Mouse (Mus musculus) forebrain, embryonic 12.5 days (tissue): ENCODE measurements around the gene F10. TPM values are rescaled to one million over a fixed set of nuclear protein-coding genes. Genes with fewer than 3 reads are reported as not detected.
A peak's percentile ranks its signal among the peaks of the same experiment; 100 is the strongest.
"Not testable (repeated sequence)": the region's sequence is repeated elsewhere in the genome, so short reads cannot be mapped to it uniquely, and the experiment has no call there.

Source experiments
- ATAC-seq: fragments of 200-750 bp; cut with Nextera tagmentation; 2 replicates; pipeline ENCODE4 v1.8.0; 2017; ENCODE audit warnings: moderate TSS enrichment; ENCODE audit not compliant: low FRiP score
- H3K27ac ChIP-seq: fragments of 300-500 bp; sonication (generic); 2 replicates; pipeline ENCODE4 v1.5.1; 2016; ENCODE audit warnings: mild to moderate bottlenecking
- H3K27me3 ChIP-seq: fragments of 300-500 bp; sonication (generic); 2 replicates; pipeline ENCODE4 v1.6.1; 2016; ENCODE audit warnings: mild to moderate bottlenecking
- H3K36me3 ChIP-seq: fragments of 300-500 bp; sonication (generic); replicated peaks from 2 replicates; pipeline ENCODE4 v1.6.1; 2016; ENCODE audit warnings: mild to moderate bottlenecking
- H3K4me1 ChIP-seq: fragments of 300-500 bp; sonication (generic); 2 replicates; pipeline ENCODE4 v1.6.1; 2016
- H3K4me2 ChIP-seq: fragments of 300-500 bp; sonication (generic); 2 replicates; pipeline ENCODE4 v1.6.1; 2016; ENCODE audit warnings: mild to moderate bottlenecking, moderate library complexity
- H3K4me3 ChIP-seq: fragments of 300-500 bp; sonication (generic); replicated peaks from 2 replicates; pipeline ENCODE4 v1.5.1; 2016; ENCODE audit warnings: mild to moderate bottlenecking
- H3K9ac ChIP-seq: fragments of 300-500 bp; sonication (generic); 2 replicates; pipeline ENCODE4 v1.6.1; 2016; ENCODE audit warnings: mild to moderate bottlenecking
- H3K9me3 ChIP-seq: fragments of 300-500 bp; sonication (generic); 2 replicates; pipeline ENCODE4 v1.6.1; 2016
- WGBS: fragments of 180-500 bp; shearing (Covaris S2); methylation state at CpG from one replicate; pipeline ENCODE4 v1.1.7; 2016; 5-methylcytosine and 5-hydroxymethylcytosine counted together
- polyA plus RNA-seq: library from polyadenylated mRNA; unstranded; fragments of >200 nt; fragmentation: Nextera tagmentation; extraction: Ambion mirVana; gene quantifications from 2 replicates; pipeline ENCODE4 v1.2.1, GENCODE M21; 2016

Gene F10
- polyA plus RNA-seq, 1 experiment from 2014 or later: 0.22 TPM

DNA sequence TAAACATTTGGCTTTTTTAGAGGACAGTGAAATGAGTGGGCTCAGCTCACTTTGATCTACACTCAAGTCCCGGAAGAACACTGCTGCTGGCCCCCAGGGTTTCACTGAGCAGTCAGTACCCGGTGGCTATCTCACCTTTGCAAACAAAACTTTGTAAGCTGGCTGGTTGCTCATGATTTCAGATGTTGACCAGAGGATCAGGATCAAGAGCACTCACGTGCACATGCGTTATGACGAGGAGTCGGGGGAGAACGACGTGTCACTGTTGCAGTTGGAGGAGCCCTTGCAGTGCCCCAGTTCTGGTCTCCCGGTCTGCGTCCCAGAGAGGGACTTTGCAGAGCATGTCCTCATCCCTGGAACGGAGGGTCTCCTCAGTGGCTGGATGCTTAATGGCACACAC, 36.1 kb downstream of the F10 start:
- no peak overlapping the region for H3K4me3 ChIP-seq
- no peak for ATAC-seq
- no peak overlapping the region for H3K27ac ChIP-seq
- no peak overlapping the region for H3K9ac ChIP-seq
- H3K27me3 ChIP-seq: no peaks in the 10 kb centered on the region
- 95% methylated on average over 11 of the region's 11 CpGs for WGBS
- H3K4me2 ChIP-seq: no peak overlapping the region
- H3K36me3 ChIP-seq: peaks cover 54% of the 10 kb centered on the region
- H3K4me1 ChIP-seq: no peaks in the 10 kb centered on the region
- H3K9me3 ChIP-seq: no peaks in the 10 kb centered on the region

DNA sequence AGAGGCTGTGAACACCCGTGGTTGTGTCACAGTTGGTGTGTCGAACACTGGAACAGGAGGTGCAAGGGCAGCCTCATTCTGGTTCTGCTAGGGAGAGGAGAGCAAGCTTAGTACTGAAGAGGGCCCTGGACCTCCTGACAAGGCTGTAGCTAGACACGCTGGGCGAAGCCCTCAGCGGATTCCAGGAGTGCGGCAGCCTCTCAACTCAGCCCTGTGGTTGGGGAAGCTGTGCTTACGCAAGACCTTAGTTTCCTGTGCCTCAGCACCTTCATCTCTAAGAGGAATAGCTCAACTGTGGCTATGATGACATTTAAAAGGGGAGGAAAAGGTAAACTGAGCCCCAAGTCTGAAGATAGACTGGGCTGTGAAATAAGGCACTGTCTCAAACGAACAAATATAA, 37.9 kb downstream of the F10 start:
- H3K9me3 ChIP-seq: no peaks in the 10 kb centered on the region
- WGBS: 94% methylated on average over 8 of the region's 8 CpGs
- H3K4me1 ChIP-seq: no peaks in the 10 kb centered on the region
- ATAC-seq: no peak
- no peak overlapping the region for H3K4me2 ChIP-seq
- no peak overlapping the region for H3K4me3 ChIP-seq
- no peaks in the 10 kb centered on the region for H3K27me3 ChIP-seq
- H3K36me3 ChIP-seq: peaks cover 72% of the 10 kb centered on the region
- H3K27ac ChIP-seq: no peak overlapping the region
- H3K9ac ChIP-seq: no peak overlapping the region

DNA sequence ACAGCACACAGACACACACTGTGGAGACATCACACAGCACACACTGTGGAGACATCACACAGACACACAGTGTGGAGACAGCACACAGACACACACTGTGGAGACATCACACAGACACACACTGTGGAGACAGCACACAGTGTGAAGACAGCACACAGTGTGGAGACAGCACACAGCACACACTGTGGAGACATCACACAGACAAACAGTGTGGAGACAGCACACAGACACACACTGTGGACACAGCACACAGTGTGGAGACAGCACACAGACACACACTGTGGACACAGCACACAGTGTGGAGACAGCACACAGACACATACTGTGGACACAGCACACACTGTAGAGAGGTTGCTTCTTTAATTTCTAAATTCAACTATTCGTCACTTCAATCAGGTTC, 38.5 kb downstream of the F10 start:
- H3K36me3 ChIP-seq: peaks cover 77% of the 10 kb centered on the region
- H3K4me3 ChIP-seq, H3K9me3 ChIP-seq, H3K4me1 ChIP-seq, H3K27me3 ChIP-seq, H3K4me2 ChIP-seq, H3K27ac ChIP-seq, H3K9ac ChIP-seq, ATAC-seq: not testable (repeated sequence)
- 94% methylated on average over 1 of the region's 1 CpGs for WGBS

DNA sequence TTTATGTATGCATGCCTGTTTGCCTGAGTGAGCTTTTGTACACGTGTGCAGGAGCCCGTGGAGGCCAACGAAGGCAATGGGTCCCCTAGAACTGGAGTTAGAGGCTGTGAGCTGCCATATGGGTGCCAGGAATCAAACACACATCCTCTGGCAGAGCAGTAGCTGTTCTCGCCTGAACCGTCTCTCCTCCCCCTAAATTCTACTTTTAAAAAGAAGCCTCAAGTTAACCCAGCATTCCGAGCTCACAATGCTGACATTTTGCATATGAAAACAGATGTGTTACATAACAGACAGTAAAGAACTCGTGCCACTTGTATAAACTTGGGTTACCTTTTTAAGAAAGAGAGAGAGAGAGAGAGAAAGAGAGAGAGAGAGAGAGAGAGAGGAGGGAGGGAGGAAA, 40.4 kb downstream of the F10 start:
- H3K36me3 ChIP-seq: peaks cover 96% of the 10 kb centered on the region
- H3K9ac ChIP-seq: no peak overlapping the region
- no peaks in the 10 kb centered on the region for H3K4me1 ChIP-seq
- ATAC-seq: no peak
- H3K4me2 ChIP-seq: no peak overlapping the region
- no peaks in the 10 kb centered on the region for H3K27me3 ChIP-seq
- WGBS: 87% methylated on average over 7 of the region's 7 CpGs
- no peak overlapping the region for H3K27ac ChIP-seq
- H3K9me3 ChIP-seq: no peaks in the 10 kb centered on the region
- H3K4me3 ChIP-seq: no peak overlapping the region

DNA sequence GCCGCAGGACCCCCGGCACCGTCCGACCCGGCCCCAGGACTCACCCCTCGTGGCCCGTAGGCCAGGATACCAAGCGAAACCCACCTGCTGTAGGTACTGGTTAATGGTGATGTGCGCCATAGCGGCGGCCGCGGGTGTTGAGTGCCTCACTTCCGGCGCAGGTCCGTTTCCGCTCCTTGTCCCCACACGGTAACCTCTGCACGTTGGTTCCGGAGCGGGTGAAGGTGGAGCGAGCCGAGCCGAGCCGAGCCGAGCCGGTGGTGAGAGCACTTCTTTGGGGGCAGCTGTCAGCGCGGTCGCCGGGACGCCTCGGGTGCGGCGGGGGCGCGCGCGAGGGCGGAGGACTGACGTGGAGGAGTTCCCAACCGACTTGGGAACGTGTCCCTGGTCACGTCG, 67.6 kb downstream of the F10 start:
- peaks cover 32% of the 10 kb centered on the region for H3K4me1 ChIP-seq
- H3K27ac ChIP-seq: peak overlapping the region; percentile 89
- H3K9ac ChIP-seq: peak overlapping the region; percentile 86
- WGBS: under 1% methylated on average over 45 of the region's 45 CpGs
- H3K4me3 ChIP-seq: peak overlapping the region; percentile 97
- ATAC-seq: peak; percentile 78
- peak overlapping the region; percentile 99 for H3K4me2 ChIP-seq
- no peaks in the 10 kb centered on the region for H3K9me3 ChIP-seq
- peaks cover 11% of the 10 kb centered on the region; the same call in 1 of the 2 replicates for H3K36me3 ChIP-seq
- no peaks in the 10 kb centered on the region for H3K27me3 ChIP-seq

DNA sequence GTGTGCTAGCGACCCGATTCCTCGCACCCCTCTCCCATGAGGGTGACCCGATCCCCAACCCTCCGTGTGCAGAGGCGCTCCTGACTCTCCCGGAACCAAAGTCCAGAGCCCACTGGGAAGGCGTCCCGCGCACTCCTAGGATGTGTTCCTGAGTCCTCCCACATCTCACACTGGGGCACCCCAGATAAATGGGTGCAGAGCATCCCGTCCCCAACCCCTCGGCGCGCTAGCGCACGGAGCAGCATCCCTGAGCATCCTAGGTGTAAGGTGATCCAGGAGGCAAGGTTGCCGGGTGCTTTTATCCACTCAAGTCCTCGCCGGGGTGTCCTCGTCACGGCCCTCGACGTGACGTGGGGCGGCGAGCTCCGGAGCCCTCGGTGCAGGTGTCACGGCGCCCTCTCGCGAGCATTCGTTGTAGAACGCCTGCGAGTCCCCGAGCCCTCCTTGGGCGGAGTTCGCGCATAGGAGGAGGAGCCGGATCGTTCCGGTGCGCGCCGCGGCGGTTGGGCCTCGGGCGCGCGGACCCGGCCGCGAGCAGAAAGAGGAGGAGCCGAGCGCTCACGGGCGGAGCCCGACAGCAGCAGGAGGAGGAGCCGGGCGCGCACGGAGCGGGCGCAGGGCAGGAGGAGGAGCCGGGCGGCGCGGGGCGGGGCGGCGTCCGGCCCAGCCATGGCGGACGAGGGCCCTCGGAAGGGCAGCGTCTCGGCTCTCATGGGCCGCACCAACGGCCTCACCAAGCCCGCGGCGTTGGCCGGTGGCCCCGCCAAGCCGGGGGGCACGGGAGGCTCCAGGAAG, 68.2 kb downstream of the F10 start, which contains the start of the genes Pcid2 and Cul4a:
Pcid2 (minus strand) TSS at position 373 of the 795 bp plus-strand sequence.
Cul4a (plus strand) TSS at position 535 of the 795 bp plus-strand sequence.
- H3K36me3 ChIP-seq: 0 out of 2 replicates have a peak, but pooled peaks cover 5% of the 10 kb centered on the region
- under 1% methylated on average over 75 of the region's 87 CpGs for WGBS
- H3K4me1 ChIP-seq: peaks cover 32% of the 10 kb centered on the region
- ATAC-seq: peak; percentile 96
- peak within 1 kb of the TSS; percentile 89 for H3K27ac ChIP-seq
- H3K9me3 ChIP-seq: no peaks in the 10 kb centered on the region
- H3K9ac ChIP-seq: peak within 1 kb of the TSS; percentile 86
- peak within 1 kb of the TSS; percentile 97 for H3K4me3 ChIP-seq
- peak within 1 kb of the TSS; percentile 99 for H3K4me2 ChIP-seq
- no peaks in the 10 kb centered on the region for H3K27me3 ChIP-seq

DNA sequence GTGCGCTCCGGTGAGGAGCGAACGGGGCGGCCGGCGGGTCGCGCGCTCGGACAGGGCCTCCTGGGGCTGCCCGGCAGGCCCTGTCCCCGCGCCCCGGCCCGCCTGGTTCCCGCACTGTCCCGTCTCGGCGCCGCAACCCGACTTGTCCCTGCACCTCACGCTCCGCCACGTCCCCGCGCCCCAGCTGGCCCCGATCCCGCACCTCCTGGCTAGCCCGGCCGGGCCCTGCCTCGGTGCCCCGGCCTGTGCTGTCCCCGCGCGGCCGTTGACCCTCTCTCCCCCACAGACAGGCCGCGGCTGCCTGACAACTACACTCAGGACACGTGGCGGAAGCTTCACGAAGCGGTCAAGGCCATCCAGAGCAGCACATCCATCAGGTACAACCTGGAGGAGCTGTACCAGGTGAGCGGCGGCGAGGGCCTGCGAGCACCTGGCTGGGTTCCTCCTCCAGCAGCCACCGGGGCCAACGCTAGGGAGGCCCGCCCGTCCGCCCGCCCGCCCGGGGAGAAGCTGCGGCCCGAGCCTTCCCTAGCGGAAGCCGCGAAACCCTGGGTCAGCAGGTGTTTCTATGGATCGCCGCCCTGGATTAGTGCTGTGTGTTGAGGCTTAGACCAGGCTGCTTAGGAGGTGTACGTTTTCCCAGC, 68.9 kb downstream of the F10 start:
- ATAC-seq: peak; percentile 66
- Histone ChIP-seq H3K9me3 (no peaks in the 10 kb centered on the region), H3K4me3 (peak overlapping the region; percentile 97), H3K36me3 (0 out of 2 replicates have a peak, but pooled peaks cover 4% of the 10 kb centered on the region), H3K9ac (peak overlapping the region; percentile 85), H3K4me1 (peaks cover 38% of the 10 kb centered on the region), H3K27me3 (no peaks in the 10 kb centered on the region), H3K4me2 (peak overlapping the region; percentile 99), H3K27ac (peak overlapping the region; percentile 89)
- whole genome bisulfite sequencing: under 1% methylated on average over 59 of the region's 63 CpGs

Other genes starting within 250 kb of the F10 start
- 90.2 and 110 TPM in 2 replicates for gene Mcf2l, start 163.5 kb upstream of the F10 start, polyA plus RNA-seq
- 0.10 TPM in 2 replicates for gene F7, start 11.3 kb upstream of the F10 start, polyA plus RNA-seq
- 0.67 and 0.92 TPM in 2 replicates for gene Proz, start 23.6 kb downstream of the F10 start, polyA plus RNA-seq
- gene Pcid2, start 68.2 kb downstream of the F10 start, polyA plus RNA-seq: 57.7 and 60.0 TPM in 2 replicates
- 84.0 and 86.8 TPM in 2 replicates for gene Cul4a, start 68.3 kb downstream of the F10 start, polyA plus RNA-seq
- gene Lamp1, start 121.9 kb downstream of the F10 start, polyA plus RNA-seq: 207 and 213 TPM in 2 replicates
- 19.3 and 19.9 TPM in 2 replicates for gene Grtp1, start 163.3 kb downstream of the F10 start, polyA plus RNA-seq
- gene Adprhl1, start 216.9 kb downstream of the F10 start, polyA plus RNA-seq: 0.13 TPM in 1 of 2 replicates, not detected in the other